Mouse (Mus musculus) embryonic stem cell, embryonic (primary cell): ENCODE measurements around the gene Ugt2b38.
"Not testable (repeated sequence)": the region's sequence is repeated elsewhere in the genome, so short reads cannot be mapped to it uniquely, and the experiment has no call there.

Source experiments
- CTCF ChIA-PET, 4 experiments: fragments of 300-600 bp in 2 of 4; fragments of 350-600 bp in 2 of 4; sonication (Branson Sonifier 250); formaldehyde crosslinking; loops; one replicate each; lab custom pipeline; 2022; ENCODE audit warnings: inconsistent platforms in 2 of 4; lab: Charles Lee
- POLR2A ChIA-PET, 4 experiments: fragments of 300-600 bp in 2 of 4; fragments of 350-600 bp in 2 of 4; sonication (Branson Sonifier 250); formaldehyde crosslinking; loops; one replicate each; lab custom pipeline; 2022; ENCODE audit warnings: antibody characterized with exemption in 4 of 4, inconsistent platforms in 1 of 4; lab: Charles Lee

Gene Ugt2b38

DNA sequence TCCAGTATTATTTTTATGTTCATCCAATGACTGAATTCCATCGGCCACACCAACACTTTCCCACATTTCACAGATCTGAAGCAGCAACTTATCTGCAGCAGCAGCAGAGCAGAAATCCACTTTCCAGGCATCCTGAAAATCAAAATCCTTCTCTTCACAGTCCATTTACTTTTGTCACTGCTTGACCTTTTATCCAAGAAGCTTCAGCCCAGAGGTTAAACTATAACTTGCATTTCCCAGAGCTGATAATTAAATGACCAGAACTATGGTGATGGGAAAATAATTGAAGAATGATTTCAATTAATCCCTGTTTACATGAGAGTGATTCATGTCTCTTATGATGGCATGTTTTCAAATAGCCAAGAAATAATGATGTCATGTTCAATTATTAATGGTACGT lies at the start of gene Ugt2b38:
Gene Ugt2b38, minus strand, starts transcription at position 163 of the 400 bp plus-strand sequence.
- POLR2A ChIA-PET, CTCF ChIA-PET: not testable (repeated sequence)

DNA sequence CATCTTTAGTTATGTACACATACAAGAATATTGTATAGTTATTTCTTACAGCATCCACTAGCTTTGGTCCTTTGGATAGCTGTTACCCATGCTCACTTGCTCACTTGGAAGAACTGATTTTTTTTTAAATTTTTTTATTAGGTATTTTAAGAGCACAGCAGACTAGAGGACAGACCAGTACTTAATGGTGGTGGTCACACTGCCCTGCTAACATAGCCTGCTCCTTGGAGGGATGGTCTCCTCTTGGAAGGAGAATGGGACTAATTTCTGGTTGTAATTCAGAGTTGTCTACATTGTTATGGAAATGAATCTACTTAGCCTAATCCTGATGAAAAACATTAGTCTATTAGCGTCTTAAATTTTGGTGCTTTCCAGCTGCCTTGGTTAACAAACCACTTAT lies 34.8 kb upstream of the Ugt2b38 start:
- CTCF ChIA-PET, result no interaction called here

DNA sequence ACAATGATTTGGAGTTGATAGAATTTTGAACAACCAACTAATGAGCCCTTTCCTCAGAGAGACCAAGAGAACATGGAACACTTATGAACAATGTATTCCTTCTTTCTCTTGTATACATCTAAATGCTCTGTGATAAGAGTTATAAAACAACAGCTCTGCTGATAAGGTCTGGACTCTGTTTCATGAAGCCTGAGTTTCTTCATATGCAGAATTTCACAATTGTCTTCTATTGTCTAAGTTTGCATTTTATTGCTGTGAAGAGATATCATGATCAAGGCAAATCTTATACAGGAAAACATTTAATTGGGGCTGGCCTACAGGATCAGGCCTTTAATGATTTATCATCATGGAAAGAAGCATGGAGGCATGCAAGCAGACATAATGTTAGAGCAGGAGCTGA lies 33.7 kb upstream of the Ugt2b38 start:
- CTCF ChIA-PET, result no interaction called here
- POLR2A ChIA-PET, result no interaction called here

More for the DNA sequence above, 34.8 kb upstream of the Ugt2b38 start:
- POLR2A ChIA-PET, result no interaction called here

DNA sequence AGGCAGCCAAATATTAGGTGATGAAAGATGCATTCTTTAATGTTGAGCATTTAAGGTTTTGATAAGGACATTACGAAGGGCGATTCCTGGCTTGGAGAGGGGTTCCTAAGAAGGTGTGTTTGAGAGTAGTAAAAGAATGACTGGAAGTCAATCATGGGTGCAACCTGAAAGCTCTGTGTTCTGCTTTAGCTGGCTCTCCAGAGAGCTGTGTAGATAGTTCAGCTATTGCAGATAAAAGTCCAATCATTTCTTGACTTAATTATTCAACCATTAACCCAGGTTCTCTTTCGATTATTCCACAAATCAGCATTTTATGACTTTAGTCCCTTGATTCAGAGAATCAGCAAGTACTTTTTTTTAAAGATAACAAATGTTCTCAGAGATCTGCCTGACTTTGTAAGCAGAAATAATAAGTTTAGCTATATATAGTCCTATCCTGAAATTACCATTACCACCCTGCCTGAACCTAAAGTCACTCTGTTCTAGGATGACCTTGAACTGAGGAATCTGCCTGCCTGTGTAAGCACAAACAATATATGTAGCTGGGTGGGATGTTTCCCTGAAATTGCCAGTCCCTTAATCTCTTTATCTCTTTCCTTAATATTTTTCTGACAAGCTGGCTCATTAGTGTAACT lies 32.3 kb upstream of the Ugt2b38 start:
- ChIA-PET POLR2A (no interaction called here), CTCF (no interaction called here)

DNA sequence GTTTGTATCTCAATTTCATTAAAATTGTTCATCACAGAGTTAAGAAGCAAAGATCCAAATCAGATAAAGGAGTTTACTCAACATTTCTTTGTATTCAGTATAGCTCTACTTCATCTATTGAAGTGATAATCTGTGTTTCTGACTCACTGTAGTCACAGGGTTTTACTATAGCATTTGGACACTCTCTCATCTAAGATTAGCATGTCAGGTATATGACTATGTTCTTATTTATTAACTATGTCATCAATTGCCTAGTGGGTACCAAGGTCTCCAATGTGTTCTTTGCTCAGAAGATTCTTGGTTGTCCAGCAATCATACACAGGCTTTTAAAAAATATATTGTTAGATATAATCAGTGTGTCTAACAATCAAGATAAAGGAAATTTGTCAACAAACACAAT lies 31.5 kb upstream of the Ugt2b38 start:
- ChIA-PET POLR2A (no interaction called here), CTCF (no interaction called here)

DNA sequence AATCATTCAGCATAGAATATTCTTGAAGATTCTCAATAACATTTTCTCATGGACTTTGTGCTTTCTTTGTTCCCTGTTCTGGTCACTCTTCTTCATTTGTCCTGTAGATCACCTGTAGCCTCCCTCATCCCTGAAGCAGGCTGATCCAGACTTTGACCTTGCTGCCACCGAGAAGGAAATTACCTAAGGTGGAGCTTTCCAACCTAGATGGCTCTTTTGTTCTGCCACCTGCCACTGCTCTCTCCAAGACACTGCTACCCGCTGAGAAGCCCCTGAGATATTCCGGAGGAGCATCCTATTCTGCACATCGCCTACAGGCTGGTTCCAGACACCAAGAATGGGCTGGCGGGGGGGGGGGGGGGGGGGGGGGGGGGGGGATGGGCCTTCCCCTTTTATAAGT lies 28.5 kb upstream of the Ugt2b38 start:
- POLR2A ChIA-PET, CTCF ChIA-PET: not testable (repeated sequence)

DNA sequence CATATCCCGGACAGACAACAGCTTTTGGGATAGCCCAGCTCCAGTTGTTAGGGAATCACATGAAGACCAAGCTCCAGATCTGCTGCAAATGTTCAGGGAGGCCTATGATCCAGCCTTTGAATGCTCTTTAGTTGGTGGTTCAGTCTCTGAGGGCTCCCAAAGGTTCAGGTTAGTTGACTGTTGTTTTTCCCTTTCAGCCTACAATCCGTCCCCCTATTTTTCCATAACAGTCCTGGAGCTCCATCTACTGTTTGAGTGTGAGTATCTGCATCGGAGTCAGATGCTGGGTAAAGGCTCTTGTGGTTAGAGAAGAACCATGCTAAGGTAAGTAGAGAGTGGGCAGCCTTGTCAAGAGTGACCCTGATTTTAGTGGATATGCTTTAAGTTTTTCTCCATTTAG lies 12.3 kb upstream of the Ugt2b38 start:
- CTCF ChIA-PET, result interaction anchor here in 1 of 4 experiments (0.6 kb wide), 1 partner anchor 1253 kb away, joined by 3 read pairs; no protein-coding TSS in a partner anchor
- POLR2A ChIA-PET, result no interaction called here

DNA sequence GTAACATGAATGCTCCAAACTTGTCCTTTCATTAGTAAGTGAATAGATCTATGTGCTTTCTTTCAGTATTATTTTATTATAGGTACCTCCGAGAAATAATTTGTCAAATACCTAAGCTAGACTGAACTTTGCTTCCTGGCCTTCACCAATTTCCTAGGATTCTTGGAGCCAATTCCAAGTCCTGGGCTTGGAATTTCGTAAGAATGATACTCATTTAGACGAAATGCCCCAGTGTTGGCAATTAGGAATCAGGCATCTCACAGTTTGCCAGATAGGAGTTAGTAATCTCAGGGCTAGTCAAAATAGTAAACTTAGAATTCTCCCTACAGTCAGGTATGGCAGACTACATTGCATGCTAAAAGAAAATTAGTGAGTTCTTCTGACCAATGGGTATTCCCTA lies 1.7 kb upstream of the Ugt2b38 start:
- CTCF ChIA-PET, result no interaction called here
- POLR2A ChIA-PET, result no interaction called here

DNA sequence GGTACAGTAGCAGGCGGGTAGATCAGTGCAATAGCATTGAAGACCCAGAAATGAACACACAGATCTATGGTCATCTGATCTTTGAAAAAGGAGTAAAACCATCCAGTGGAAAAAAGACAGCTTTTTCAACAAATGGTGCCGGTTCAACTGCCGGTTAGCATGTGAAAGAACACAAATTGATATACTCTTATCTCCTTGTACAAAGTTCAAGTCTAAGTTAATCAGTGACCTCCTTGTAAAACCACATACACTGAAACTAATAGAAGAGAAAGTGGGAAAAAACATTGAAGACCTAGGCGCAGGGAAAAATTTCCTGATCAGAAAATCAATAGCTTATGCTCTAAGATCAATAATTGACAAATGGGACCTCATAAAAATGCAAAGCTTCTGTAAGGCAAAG lies 27.0 kb downstream of the Ugt2b38 start:
- POLR2A ChIA-PET, result no interaction called here
- CTCF ChIA-PET, result no interaction called here

DNA sequence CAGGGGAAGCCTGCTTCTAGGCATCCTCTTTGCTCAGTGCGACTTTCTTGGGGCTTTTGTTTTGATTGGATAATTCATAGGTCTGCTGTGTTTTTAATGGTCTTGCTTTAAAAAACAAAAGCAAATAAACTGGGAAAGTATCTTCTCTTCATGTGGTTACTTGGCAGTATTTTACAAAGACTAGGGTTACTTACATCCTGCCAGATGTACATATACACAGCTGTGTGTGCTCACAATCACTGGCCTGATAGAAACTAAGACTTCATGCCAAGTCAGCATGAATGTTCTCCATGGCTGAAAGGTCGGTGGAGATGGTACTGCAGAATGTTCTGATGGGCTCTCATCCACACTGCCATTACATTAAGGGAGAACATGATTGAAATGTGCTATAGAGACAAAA lies 33.2 kb downstream of the Ugt2b38 start:
- ChIA-PET POLR2A (no interaction called here), CTCF (no interaction called here)

DNA sequence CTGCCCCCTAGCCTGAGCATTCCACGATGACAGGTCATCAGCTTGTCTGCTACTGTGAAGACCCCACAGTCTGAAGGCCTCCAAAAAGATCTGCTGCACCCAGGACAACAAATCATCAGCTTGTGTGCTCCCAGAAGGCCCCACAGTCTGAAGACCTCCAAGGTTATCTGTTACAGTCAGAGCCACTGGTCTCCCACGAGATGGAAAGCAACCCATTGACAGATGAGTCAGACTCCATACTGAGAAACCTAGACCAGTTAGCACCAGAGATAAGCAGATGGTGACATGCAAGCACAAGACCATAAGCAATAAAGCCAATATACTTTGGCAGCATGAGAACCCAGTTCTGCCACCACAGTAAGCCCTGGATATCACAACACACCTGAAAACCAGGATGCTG lies 43.8 kb downstream of the Ugt2b38 start:
- ChIA-PET CTCF (no interaction called here), POLR2A (no interaction called here)

DNA sequence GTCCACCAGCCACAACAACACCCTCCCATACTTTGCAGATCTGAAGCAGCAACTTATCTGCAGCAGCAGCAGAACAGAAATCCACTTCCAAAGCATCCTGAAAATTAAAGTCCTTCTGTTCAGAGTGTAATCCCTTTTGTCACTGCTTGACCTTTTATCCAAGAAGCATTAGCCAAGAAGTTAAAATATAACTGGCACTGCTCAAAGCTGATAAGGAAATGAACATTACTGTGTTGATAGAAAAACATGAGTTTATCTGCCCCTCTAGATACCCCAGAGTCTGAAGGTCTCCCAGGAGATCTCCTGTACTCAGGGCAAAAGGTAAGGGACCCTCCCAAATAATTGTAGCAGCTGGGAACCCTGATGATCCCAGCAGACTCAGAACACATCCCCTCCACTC lies 44.2 kb downstream of the Ugt2b38 start:
- POLR2A ChIA-PET, result no interaction called here

DNA sequence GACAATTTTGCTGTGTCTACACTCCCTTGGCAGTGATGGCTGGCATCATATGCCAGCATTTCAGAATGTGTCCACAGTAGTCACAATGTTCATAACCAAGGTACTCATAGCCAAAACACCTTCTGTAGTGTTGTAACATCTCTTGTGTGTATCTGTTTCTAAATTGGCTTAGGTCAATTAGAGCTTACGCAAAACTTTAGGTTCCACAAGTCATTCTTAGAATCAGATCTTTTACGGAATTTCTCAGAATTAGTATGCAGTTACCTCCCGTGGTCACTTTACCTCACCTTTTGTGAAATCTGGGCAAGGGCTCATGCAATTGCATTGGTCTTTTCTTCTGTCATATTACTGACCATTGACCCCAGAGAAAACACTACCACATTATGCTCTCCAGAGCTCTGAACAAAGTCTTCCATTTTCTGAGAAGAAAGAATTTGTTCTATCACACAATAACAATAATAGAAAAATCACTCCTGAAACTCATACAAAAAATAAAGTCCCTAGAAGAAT lies 48.1 kb downstream of the Ugt2b38 start:
- CTCF ChIA-PET, result no interaction called here
- POLR2A ChIA-PET, result interaction anchor here in 1 of 4 experiments (0.6 kb wide), 1 partner anchor 52 kb away, joined by 3 read pairs; no protein-coding TSS in a partner anchor

More for the DNA sequence above, 44.2 kb downstream of the Ugt2b38 start:
- CTCF ChIA-PET, result no interaction called here

DNA sequence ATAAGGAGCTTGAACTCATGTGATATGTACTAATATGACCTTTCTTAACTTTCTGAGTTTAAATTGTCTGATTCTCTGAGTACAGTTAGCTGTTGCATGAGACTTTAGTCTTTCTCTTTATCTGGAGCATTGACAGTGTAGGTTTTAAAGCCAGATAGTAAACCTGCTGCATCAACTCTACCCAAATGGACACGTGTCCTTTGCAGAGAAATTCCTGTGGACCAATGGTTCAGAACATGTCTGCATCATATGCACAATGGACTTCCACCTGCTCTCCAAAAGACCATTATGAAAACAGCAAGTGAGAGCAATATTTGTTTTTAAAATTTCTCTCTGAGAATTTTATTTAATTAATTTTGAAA lies 50.5 kb downstream of the Ugt2b38 start:
- CTCF ChIA-PET, result no interaction called here

DNA sequence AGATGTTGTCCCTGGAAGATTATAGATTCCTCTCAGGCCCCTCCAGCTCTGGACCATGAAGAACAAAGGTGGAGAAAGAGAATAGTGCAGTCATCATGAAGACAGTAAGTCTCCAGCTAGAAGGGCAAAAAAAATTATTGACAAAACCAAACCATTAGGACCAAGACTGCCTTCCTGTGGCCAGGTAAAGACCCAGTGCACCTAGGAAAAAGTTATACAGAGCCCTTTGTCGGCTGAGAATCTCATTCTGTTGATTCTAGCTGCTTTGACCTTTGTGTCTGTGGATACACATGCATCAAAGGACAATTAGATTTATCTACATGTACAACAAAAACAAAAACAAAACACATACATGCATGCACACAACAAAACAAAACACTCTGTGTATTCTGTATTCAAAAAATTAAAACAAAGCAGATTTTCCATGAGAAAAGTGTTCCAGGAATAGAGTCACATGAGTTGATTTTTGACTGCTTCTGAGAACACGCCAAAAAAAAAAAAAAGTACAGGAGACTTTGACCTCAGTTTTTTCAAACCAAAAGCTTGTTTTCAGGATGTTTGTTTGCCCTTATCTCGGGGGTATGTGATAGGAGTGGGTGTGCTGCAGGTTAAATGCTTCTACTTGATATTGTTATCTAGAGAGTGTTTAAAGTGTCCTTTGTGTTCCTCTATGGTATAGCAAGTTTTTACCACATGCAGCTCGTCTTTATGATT lies 51.1 kb downstream of the Ugt2b38 start:
- POLR2A ChIA-PET, CTCF ChIA-PET: not testable (repeated sequence)

More for the DNA sequence above, 50.5 kb downstream of the Ugt2b38 start:
- POLR2A ChIA-PET, result no interaction called here
